ENCODE assay signal across 9 mouse cellular contexts in the genomic region with DNA sequence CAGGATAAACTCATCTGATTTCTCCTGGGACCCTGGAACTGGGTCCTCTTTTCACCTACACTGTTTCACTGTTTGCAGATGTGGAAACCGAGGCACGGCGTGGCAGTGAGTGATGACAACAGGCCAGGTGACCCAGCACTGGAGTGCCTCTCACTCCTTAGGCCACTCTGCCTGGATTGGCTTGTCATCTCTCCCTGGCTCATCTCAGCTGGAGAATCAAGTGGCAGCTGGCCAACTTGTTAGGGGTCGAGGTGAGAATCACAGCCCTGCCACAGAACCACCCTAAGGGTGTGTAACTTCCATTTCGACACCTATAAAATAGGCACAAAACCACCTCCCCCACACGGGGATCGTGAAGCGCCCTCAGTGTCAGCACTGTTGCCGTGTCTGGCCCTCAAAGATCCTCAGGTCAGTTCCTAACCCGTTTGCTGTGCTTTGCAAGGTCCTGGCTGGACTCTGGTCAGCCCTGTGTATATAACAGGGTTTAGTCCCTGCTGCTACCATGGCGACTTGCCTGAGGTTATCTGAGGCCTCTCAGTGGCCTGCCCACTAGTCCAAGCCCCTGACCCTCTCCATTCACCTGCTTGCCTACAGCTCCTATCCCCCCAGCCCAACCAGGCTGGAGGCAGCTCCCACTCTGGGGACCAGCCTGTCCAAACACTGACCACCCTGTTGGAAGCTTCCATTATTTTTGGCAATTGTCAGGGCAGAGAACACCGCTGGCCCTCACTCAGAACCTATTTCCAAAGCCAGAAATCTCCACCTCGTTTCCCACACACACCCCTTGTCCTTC. TPM values are rescaled to one million over a fixed set of nuclear protein-coding genes. Genes with fewer than 3 reads are reported as not detected.
DNase-seq lines count a peak whose midpoint lies in the region; TF ChIP-seq lines count a peak whose summit lies in the region.
"Had no signal": no experiment of that assay in that cellular context is flagged by ENCODE, and none has a peak within 500 bp of the region (broad histone marks: within the 10 kb centered on the region; RNA-seq: fewer than 3 reads in every experiment).

No protein-coding gene starts in this region.

- H3K27ac ChIP-seq in kidney, adult 2 months (ENCODE audit: insufficient read depth, low read depth, low read length), result peak overlapping the region; percentile 53
- H3K27ac ChIP-seq: stomach, embryonic 15.5 days had no signal

- no peaks in the 10 kb centered on the region for H3K27me3 ChIP-seq in kidney, adult 2 months (replicated peaks; ENCODE audit: control insufficient read depth, insufficient read depth, low read length)
- H3K27me3 ChIP-seq: stomach, embryonic 15.5 days had no signal

- TF ChIP-seq CTCF in kidney, adult 2 months (conservative IDR thresholded peaks at IDR 0.05; ENCODE audit: insufficient read depth, insufficient read length, low read depth, low read length), result no peak

- WGBS in kidney, adult 2 months, result 50% methylated on average over 13 of the region's 13 CpGs

- DNase-seq in kidney, adult 2 months, result peak; percentile 69
- DNase-seq in kidney, adult 18-20 months, result no peak
- DNase-seq in gastrocnemius, postnatal 25 days, result peak; percentile 68
- peak; percentile 48 for DNase-seq in kidney, postnatal 14 days
- DNase-seq in lung, postnatal 36 days, result peak; percentile 71
- DNase-seq in layer of hippocampus, postnatal 10 days (ENCODE audit: low spot score in 2 of 2), result no peak
- no peak for DNase-seq in adrenal gland, adult 8-10 months
- DNase-seq in right cerebral cortex, postnatal 10 days (ENCODE audit: low spot score in 2 of 2), result no peak

- H3K4me1 ChIP-seq in kidney, adult 2 months (ENCODE audit: control insufficient read depth, insufficient read depth, low read length), result 0 out of 2 replicates have a peak, but pooled peaks cover 4% of the 10 kb centered on the region

- H3K36me3 ChIP-seq in kidney, adult 2 months (ENCODE audit: control insufficient read depth, insufficient read depth, low read length), result no peaks in the 10 kb centered on the region
- H3K36me3 ChIP-seq: stomach, embryonic 15.5 days had no signal

- H3K4me3 ChIP-seq in kidney, adult 2 months (ENCODE audit: insufficient read depth, low read depth, low read length), result no peak overlapping the region
- H3K4me3 ChIP-seq: stomach, embryonic 15.5 days had no signal

- no peak for TF ChIP-seq POLR2A in kidney, adult 2 months (IDR thresholded peaks at IDR 0.05; ENCODE audit: low read depth, low read length)

RNA-seq across cellular contexts. Expression of a gene that starts 6.3 kb away (rescaled TPM):
- 14.9 and 15.5 TPM in 2 replicates for polyA plus RNA-seq in kidney, adult 2 months (2012; rRNA removed)
- total RNA-seq in gastrocnemius, postnatal 25 days (2021), result 10 to 100 TPM; 37.8 to 46.3 TPM
- 10 to 100 TPM; 28.0 to 29.1 TPM for total RNA-seq in layer of hippocampus, postnatal 10 days (2021)
- total RNA-seq in adrenal gland, adult 8-10 months (2022), result 10 to 100 TPM; 26.9 to 54.9 (median 36.4) TPM

Comparison
In these comparisons a context has a peak if more than half of its experiments do, and no peak if none do; other contexts are left out.
1. DNase-seq: peak in kidney, adult 2 months (single experiment), gastrocnemius, postnatal 25 days (single experiment), kidney, postnatal 14 days (single experiment) and lung, postnatal 36 days (single experiment); none in kidney, adult 18-20 months (single experiment), layer of hippocampus, postnatal 10 days (0 of 2), adrenal gland, adult 8-10 months (single experiment) and right cerebral cortex, postnatal 10 days (0 of 2).